Mouse (Mus musculus) midbrain, embryonic 12.5 days (tissue): ENCODE data around the gene Stk24. TPM values are rescaled to one million over a fixed set of nuclear protein-coding genes. Genes with fewer than 3 reads are reported as not detected.
"Not testable (repeated sequence)": the region's sequence is repeated elsewhere in the genome, so short reads cannot be mapped to it uniquely, and the experiment has no call there.

ENCODE experiments used
- ATAC-seq: fragments of 200-750 bp; cut with Nextera tagmentation; 2 replicates; pipeline ENCODE4 v1.8.0; 2017; ENCODE audit warnings: low read depth, moderate TSS enrichment, moderate library complexity; ENCODE audit not compliant: low FRiP score
- H3K27ac ChIP-seq: fragments of 300-500 bp; sonication (generic); replicated peaks from 2 replicates; pipeline ENCODE4 v1.5.1; 2016; ENCODE audit warnings: mild to moderate bottlenecking
- H3K27me3 ChIP-seq: fragments of 300-500 bp; sonication (generic); 2 replicates; pipeline ENCODE4 v1.6.1; 2016; ENCODE audit warnings: mild to moderate bottlenecking
- H3K36me3 ChIP-seq: fragments of 300-500 bp; sonication (generic); 2 replicates; pipeline ENCODE4 v1.6.1; 2016
- H3K4me1 ChIP-seq: fragments of 300-500 bp; sonication (generic); 2 replicates; pipeline ENCODE4 v1.6.1; 2016
- H3K4me2 ChIP-seq: fragments of 300-500 bp; sonication (generic); replicated peaks from 2 replicates; pipeline ENCODE4 v1.6.1; 2016; ENCODE audit warnings: mild to moderate bottlenecking, moderate library complexity
- H3K4me3 ChIP-seq: fragments of 300-500 bp; sonication (generic); 2 replicates; pipeline ENCODE4 v1.5.1; 2016; ENCODE audit warnings: mild to moderate bottlenecking
- H3K9ac ChIP-seq: fragments of 300-500 bp; sonication (generic); replicated peaks from 2 replicates; pipeline ENCODE4 v1.6.1; 2016; ENCODE audit warnings: mild to moderate bottlenecking, moderate library complexity
- H3K9me3 ChIP-seq: fragments of 300-500 bp; sonication (generic); 2 replicates; pipeline ENCODE4 v1.6.1; 2016; ENCODE audit warnings: mild to moderate bottlenecking
- WGBS: fragments of 180-500 bp; shearing (Covaris S2); methylation state at CpG from one replicate; pipeline ENCODE4 v1.1.7; 2016; 5-methylcytosine and 5-hydroxymethylcytosine counted together
- polyA plus RNA-seq: library from polyadenylated mRNA; unstranded; fragments of >200 nt; fragmentation: Nextera tagmentation; extraction: Ambion mirVana; gene quantifications from 2 replicates; pipeline ENCODE4 v1.2.1, GENCODE M21; 2016

Stk24 gene
- 41.1 and 43.3 TPM in 2 replicates for polyA plus RNA-seq

DNA sequence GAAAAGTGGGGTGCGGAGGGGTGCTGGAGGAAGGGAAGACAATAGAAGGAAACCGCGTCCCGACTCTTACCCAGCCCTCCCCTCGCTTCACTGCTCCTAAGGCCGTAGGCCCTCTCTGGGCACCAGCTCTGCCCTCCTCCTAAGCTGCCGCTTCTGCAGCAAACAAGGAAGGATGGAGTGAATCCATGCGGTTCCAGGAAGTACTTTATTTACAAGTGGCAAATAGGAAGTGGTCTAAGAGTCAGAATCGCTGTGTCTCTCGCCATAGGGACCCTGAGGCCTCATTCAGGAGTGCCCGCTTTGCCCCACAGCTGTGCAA is at the start of gene Stk24:
Stk24 (minus strand) TSS at position 185 of the 319 bp plus-strand sequence.
- no peaks in the 10 kb centered on the region for H3K36me3 ChIP-seq
- WGBS, result 4% methylated on average over 11 of the region's 11 CpGs
- peaks cover 29% of the 10 kb centered on the region for H3K4me1 ChIP-seq
- H3K27me3 ChIP-seq, result no peaks in the 10 kb centered on the region
- peak within 1 kb of the TSS; percentile 96 for H3K4me3 ChIP-seq
- peak within 1 kb of the TSS; percentile 86 for H3K27ac ChIP-seq
- no peak; the same call in 1 of the 2 replicates for ATAC-seq
- H3K4me2 ChIP-seq, result peak within 1 kb of the TSS; percentile 94
- peak within 1 kb of the TSS; percentile 93 for H3K9ac ChIP-seq
- no peaks in the 10 kb centered on the region for H3K9me3 ChIP-seq

DNA sequence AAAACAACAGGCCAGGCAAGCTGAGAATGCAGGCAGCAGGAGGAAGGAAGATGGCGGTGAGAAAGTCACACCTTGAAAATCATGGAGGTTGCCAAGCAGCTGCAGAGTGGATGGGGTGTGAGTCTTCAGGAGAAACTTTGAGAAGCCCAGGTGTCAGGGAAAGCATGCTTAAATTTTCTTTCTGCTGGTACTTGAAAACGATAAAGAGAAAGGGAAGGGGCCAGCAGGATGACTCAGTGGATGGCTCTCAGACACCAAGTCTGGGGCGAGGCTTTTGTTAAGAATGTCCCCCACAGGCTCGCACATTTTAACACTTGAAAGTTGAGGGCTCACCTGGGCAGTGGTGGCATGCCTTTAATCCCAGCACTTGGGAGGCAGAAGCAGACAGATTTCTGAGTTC is 48.3 kb upstream of the Stk24 start:
- H3K4me3 ChIP-seq, result no peak overlapping the region
- no peaks in the 10 kb centered on the region for H3K4me1 ChIP-seq
- no peak overlapping the region for H3K4me2 ChIP-seq
- H3K9me3 ChIP-seq, result no peaks in the 10 kb centered on the region
- H3K27me3 ChIP-seq, result no peaks in the 10 kb centered on the region
- H3K27ac ChIP-seq, result no peak overlapping the region
- WGBS, result 89% methylated on average over 4 of the region's 4 CpGs
- no peaks in the 10 kb centered on the region for H3K36me3 ChIP-seq
- no peak overlapping the region for H3K9ac ChIP-seq
- no peak for ATAC-seq

DNA sequence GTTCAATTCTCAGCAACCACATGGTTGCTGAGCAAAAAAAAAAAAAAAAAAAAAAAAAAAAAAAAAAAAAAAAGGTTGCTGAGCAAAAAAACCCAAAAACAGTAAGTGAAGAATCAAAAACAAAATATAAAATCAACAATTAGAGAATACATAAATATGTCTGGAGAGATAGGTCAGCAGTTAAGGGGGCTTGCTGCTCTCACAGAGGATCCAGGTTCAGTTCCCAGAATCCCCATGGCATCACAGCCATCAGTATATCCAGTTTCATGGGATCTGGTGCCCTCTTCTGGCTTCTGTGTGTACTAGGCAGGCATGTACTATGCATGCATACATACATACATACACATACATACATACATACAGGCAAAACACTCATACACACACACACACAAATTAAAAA is 46.9 kb upstream of the Stk24 start:
- Histone ChIP-seq H3K4me1 (no peaks in the 10 kb centered on the region), H3K4me3 (no peak overlapping the region), H3K27ac (no peak overlapping the region), H3K9me3 (no peaks in the 10 kb centered on the region), H3K9ac (no peak overlapping the region), H3K36me3 (no peaks in the 10 kb centered on the region), H3K27me3 (no peaks in the 10 kb centered on the region), H3K4me2 (no peak overlapping the region)
- no peak for ATAC-seq

DNA sequence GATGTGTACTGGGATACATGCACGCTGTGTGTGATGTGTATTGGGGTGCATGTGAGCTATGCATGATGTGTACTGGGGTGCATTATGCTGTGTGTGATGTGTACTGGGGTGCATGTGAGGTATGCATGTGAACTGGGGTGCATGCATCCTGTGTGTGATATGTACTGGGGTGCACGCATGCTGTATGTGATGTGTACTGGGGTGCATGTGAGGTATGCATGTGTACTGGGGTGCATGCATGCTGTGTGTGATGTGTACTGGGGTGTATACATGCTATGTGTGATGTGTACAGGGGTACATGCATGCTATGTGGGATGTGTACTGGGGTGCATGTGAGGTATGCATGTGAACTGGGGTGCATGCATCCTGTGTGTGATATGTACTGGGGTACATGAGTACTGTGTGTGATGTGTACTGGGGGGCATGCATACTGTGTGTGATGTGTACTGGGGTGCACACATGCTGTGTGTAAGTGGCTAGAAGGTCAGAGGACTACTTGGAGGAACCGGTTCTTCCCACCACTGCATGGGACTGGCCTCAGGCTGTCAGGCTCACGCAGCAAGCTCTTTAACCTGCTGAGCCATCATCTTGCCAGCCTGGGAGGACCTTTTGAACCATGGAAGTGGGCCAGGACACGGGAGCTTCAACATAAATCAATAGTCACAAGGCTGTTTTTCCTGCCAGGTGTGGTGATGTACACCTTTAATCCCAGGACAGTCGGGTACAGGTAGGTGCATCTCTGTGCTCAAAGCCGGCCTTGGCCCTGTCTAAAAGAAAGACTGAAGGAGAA is 45.4 kb upstream of the Stk24 start:
- no peaks in the 10 kb centered on the region for H3K9me3 ChIP-seq
- no peak for ATAC-seq
- H3K4me2 ChIP-seq, result no peak overlapping the region
- WGBS, result 78% methylated on average over 7 of the region's 7 CpGs
- no peaks in the 10 kb centered on the region for H3K36me3 ChIP-seq
- no peaks in the 10 kb centered on the region for H3K4me1 ChIP-seq
- no peaks in the 10 kb centered on the region for H3K27me3 ChIP-seq
- H3K4me3 ChIP-seq, result no peak overlapping the region
- H3K9ac ChIP-seq, result no peak overlapping the region
- H3K27ac ChIP-seq, result no peak overlapping the region

DNA sequence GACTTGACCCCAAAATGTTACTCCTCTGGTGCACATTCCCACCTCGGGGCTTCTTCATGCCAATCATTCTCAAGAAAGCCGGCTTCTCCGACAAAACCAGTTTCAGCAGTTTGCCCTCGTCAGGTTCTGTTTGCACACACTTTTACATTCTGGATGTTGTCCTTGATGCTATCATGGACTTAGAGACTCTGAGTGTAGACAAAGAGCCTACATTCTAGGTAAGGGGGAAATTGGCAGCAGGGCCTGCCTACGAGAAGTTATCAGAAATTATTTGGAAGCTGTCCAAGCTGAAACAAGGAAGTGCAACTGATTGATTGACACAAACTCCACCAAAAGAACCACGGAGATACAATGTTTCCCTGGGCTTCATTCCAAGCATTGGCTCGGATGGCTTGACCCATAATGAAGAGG is 43.5 kb upstream of the Stk24 start:
- Histone ChIP-seq H3K4me1 (no peaks in the 10 kb centered on the region), H3K4me3 (no peak overlapping the region), H3K36me3 (no peaks in the 10 kb centered on the region), H3K4me2 (no peak overlapping the region), H3K27ac (no peak overlapping the region), H3K27me3 (no peaks in the 10 kb centered on the region), H3K9ac (no peak overlapping the region), H3K9me3 (no peaks in the 10 kb centered on the region)
- no peak for ATAC-seq
- WGBS, result 72% methylated on average over 7 of the region's 7 CpGs

DNA sequence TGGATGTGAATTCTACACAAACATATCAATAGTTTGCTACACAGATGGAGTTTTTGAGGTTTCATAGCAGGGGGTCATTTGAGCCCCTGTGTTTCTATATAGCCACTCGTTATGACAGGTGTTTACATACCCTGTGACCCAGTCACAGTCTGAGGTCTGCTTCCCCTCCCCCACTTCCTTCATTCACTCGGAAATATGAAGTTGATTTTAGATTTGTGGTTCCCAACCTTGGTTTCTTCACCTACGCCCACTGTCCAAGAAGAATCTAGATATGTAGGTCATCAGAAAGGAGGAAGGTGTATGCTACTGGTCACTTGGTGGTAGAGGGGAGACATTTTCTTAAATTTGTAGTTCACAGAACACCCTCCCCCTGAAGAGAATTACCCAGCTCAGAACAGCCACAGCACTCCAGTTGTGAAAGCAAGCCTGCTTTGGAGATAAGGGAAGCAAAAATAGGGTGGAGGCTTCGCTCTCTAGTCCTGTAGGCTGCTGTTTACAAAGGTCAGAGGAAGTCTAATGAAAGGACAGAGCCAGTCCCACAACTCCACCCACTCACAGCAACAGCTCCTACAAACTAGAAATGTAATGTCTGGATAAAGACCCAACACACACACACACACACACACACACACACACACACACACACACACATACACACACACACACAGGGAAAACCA is 43.0 kb upstream of the Stk24 start:
- Histone ChIP-seq H3K27me3 (no peaks in the 10 kb centered on the region), H3K36me3 (no peaks in the 10 kb centered on the region), H3K4me3 (no peak overlapping the region), H3K4me1 (no peaks in the 10 kb centered on the region), H3K27ac (no peak overlapping the region), H3K9ac (no peak overlapping the region), H3K9me3 (no peaks in the 10 kb centered on the region), H3K4me2 (no peak overlapping the region)
- no peak for ATAC-seq
- WGBS, result 82% methylated on average over 4 of the region's 4 CpGs

DNA sequence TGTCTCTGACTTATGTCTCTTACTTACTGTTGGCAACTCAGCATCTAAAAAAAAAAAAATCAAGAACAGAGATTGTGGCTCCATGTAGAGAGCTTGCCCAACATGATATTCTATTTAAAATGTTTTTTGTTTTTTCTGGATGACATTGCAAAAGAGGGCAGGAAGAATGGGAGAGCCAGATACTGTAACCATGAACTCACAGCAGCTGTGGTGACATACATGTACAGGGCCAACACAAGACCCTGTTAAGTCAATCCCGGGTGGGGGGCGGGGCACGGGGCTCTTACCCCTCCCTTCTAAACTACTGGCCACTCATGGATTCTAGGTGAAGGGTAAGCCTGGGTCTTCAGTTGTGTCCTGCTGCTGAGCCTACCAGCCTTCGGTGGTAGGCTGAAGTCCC is 42.2 kb upstream of the Stk24 start:
- 89% methylated on average over 4 of the region's 4 CpGs for WGBS
- no peaks in the 10 kb centered on the region for H3K4me1 ChIP-seq
- H3K27me3 ChIP-seq, result no peaks in the 10 kb centered on the region
- no peak overlapping the region for H3K9ac ChIP-seq
- H3K36me3 ChIP-seq, result no peaks in the 10 kb centered on the region
- ATAC-seq, result no peak
- no peak overlapping the region for H3K4me3 ChIP-seq
- no peak overlapping the region for H3K27ac ChIP-seq
- H3K4me2 ChIP-seq, result no peak overlapping the region
- no peaks in the 10 kb centered on the region for H3K9me3 ChIP-seq

DNA sequence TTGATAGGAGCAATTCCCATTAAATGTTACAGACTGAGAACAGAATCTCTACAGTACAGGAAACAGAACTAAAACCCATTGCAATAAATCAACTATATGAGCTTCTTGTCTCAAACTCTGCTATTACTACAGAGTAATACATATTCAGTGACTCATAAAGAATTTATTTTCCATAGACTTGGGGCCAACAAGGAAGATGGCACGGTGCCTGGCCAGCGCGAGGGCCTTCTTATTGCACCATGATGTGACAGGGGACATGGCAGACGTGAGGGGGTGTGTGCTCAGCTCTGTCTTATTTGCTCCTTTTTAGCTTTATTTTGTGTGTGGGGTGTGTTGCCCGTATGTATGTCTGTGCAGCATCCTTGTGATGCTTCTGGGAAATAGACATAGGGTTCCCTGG is 37.8 kb upstream of the Stk24 start:
- Histone ChIP-seq H3K27ac (no peak overlapping the region), H3K4me3 (no peak overlapping the region), H3K27me3 (no peaks in the 10 kb centered on the region), H3K4me2 (no peak overlapping the region), H3K9ac (no peak overlapping the region), H3K4me1 (no peaks in the 10 kb centered on the region), H3K9me3 (no peaks in the 10 kb centered on the region), H3K36me3 (no peaks in the 10 kb centered on the region)
- 95% methylated on average over 5 of the region's 5 CpGs for WGBS
- no peak for ATAC-seq

DNA sequence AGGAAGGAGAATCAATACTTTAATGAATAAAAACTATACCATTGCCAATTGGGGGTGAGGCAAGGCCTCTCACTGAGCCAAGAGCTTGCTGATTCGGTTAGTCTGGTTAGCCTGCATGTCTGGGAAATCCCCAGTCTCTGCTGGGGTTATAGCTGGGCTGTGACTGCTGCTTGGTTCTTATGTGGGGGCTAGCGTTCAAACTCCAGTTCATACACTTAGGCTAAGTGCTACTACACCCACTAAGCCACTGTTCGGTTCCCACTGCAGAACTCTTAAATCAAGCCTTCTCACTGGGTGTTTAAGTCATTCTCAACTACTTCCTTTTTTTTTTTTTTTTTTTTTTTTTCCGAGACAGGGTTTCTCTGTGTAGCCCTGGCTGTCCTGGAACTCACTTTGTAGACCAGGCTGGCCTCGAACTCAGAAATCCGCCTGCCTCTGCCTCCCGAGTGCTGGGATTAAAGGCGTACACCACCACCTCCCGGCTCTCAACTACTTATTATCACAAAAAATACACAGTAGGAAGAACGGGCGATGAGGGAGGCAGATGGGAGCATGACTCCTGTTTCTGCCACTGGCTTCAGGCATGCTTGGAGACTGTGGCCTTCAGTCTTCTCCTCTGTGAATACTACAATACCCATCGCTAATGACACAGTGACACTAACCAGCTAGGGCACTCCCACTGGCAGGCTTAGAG is 37.0 kb upstream of the Stk24 start:
- no peak overlapping the region for H3K27ac ChIP-seq
- WGBS, result 90% methylated on average over 11 of the region's 12 CpGs
- H3K9me3 ChIP-seq, result no peaks in the 10 kb centered on the region
- H3K27me3 ChIP-seq, result no peaks in the 10 kb centered on the region
- no peak overlapping the region for H3K4me3 ChIP-seq
- H3K36me3 ChIP-seq, result no peaks in the 10 kb centered on the region
- ATAC-seq, result no peak
- H3K9ac ChIP-seq, result no peak overlapping the region
- no peaks in the 10 kb centered on the region for H3K4me1 ChIP-seq
- H3K4me2 ChIP-seq, result no peak overlapping the region

DNA sequence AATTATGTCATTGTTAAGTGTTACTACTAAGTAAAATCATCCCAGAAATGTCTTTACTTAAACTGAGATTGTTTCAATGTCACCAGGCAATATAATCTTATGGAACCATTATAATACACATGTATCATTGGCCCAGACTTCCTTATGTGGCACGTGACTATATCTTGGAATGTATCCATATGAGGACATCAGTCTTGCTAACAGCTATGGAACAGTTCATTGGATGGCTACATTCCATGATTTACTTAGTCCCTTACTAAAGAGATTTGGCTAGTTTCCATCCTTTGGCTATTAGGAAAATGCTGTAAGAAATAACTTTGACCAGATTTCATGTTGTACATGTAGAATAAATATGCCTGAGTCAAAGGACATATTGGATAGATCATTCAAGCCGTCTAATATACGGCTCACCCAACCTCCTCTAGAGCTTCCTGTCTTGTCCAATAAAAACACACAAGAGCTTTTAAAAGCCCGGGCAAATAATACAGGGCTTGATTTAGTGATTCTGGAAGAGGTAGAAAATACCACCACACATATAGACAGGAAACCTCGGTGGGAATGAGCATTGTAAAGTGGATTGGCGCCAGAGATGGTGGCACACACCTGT is 34.9 kb upstream of the Stk24 start:
- ATAC-seq, result no peak
- H3K9ac ChIP-seq, result no peak overlapping the region
- 92% methylated on average over 6 of the region's 6 CpGs for WGBS
- no peak overlapping the region for H3K27ac ChIP-seq
- no peaks in the 10 kb centered on the region for H3K36me3 ChIP-seq
- no peaks in the 10 kb centered on the region for H3K27me3 ChIP-seq
- H3K4me1 ChIP-seq, result no peaks in the 10 kb centered on the region
- no peaks in the 10 kb centered on the region for H3K9me3 ChIP-seq
- no peak overlapping the region for H3K4me3 ChIP-seq
- no peak overlapping the region for H3K4me2 ChIP-seq

DNA sequence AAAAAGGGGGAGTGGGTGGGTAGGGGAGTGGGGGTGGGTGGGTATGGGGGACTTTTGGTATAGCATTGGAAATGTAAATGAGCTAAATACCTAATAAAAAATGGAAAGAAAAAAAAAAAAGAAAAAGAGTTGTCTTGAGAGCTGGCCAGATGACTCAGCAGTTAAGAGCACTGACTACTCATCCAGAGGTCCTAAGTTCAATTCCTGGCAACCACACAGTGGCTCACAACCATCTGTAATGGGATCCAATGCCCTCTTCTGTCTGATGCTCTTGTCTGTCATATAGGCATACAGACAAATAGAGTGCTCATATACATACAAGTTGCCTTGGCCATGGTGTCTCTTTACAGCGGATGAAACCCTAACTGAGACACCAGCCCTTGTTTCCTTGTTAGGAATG is 33.9 kb upstream of the Stk24 start:
- H3K4me1 ChIP-seq, H3K27ac ChIP-seq, H3K36me3 ChIP-seq, H3K4me2 ChIP-seq, H3K4me3 ChIP-seq, H3K27me3 ChIP-seq, H3K9ac ChIP-seq, H3K9me3 ChIP-seq, ATAC-seq: not testable (repeated sequence)
- WGBS, result 93% methylated on average over 1 of the region's 1 CpGs

DNA sequence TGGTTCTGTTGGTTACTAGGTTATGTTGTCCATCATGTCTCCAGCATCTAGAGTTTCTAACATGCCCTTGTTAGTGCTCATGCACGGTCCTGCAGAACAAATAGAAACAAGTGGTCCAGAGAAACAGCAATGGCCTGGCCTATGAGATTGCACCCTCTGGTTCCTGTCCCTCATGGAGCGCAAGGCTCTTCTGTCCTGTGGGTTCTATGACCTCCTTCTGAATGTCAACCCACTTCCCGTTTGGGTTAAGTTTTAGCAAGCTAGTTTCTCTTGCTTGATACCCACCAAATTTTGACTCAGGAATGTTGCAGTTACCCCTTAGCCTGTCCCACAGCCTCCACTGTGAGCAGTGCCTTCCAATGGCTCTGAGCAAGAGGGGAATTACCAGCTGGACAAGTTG is 29.1 kb upstream of the Stk24 start:
- H3K4me1 ChIP-seq, result no peaks in the 10 kb centered on the region
- H3K4me2 ChIP-seq, result no peak overlapping the region
- WGBS, result 87% methylated on average over 3 of the region's 3 CpGs
- H3K4me3 ChIP-seq, result no peak overlapping the region
- no peaks in the 10 kb centered on the region for H3K36me3 ChIP-seq
- no peaks in the 10 kb centered on the region for H3K27me3 ChIP-seq
- no peak for ATAC-seq
- no peak overlapping the region for H3K9ac ChIP-seq
- no peaks in the 10 kb centered on the region for H3K9me3 ChIP-seq
- H3K27ac ChIP-seq, result no peak overlapping the region
